Mouse (Mus musculus): ENCODE data around the gene Wdr54. TPM values are rescaled to one million over a fixed set of nuclear protein-coding genes. Genes with fewer than 3 reads are reported as not detected.
"Not testable (repeated sequence)": the region's sequence is repeated elsewhere in the genome, so short reads cannot be mapped to it uniquely, and the experiment has no call there.

Wdr54 gene
- polyA plus RNA-seq, 1 experiment from 2014 or later, result 20.8 TPM

GRCm38 (mm10) chr6:83172240-83172920, 16.2 kb upstream of the Wdr54 start:
- peak; percentile 82 for ATAC-seq (replicated peaks)
- 43% methylated on average over 9 of the region's 9 CpGs for WGBS
- H3K4me3 ChIP-seq, result peak overlapping the region; percentile 41
- peaks cover 52% of the 10 kb centered on the region for H3K4me1 ChIP-seq
- no peaks in the 10 kb centered on the region for H3K27me3 ChIP-seq (replicated peaks)
- no peaks in the 10 kb centered on the region for H3K9me3 ChIP-seq
- no peaks in the 10 kb centered on the region for H3K36me3 ChIP-seq (replicated peaks)
- peak overlapping the region; percentile 44 for H3K4me2 ChIP-seq
- peak overlapping the region; percentile 71 for H3K27ac ChIP-seq
- H3K9ac ChIP-seq, result peak overlapping the region; percentile 39

- peak overlapping the region; percentile 44 for H3K4me2 ChIP-seq
- 75% methylated on average over 5 of the region's 5 CpGs for WGBS
- no peak for ATAC-seq (replicated peaks)
- H3K4me3 ChIP-seq, result peak overlapping the region; percentile 41
- peak overlapping the region; percentile 8; the same call in 1 of the 2 replicates for H3K9ac ChIP-seq
- H3K36me3 ChIP-seq (replicated peaks), result no peaks in the 10 kb centered on the region
- no peaks in the 10 kb centered on the region for H3K9me3 ChIP-seq
- 0 out of 2 replicates have a peak overlapping the region, but pooled peaks have one; percentile 71 for H3K27ac ChIP-seq
- peaks cover 65% of the 10 kb centered on the region for H3K4me1 ChIP-seq
- no peaks in the 10 kb centered on the region for H3K27me3 ChIP-seq (replicated peaks)
Measured at GRCm38 (mm10) chr6:83171063-83171462, 14.9 kb upstream of the Wdr54 start.

- WGBS, result 81% methylated on average over 5 of the region's 5 CpGs
- Histone ChIP-seq H3K9ac (no peak overlapping the region; the same call in 1 of the 2 replicates), H3K9me3 (no peaks in the 10 kb centered on the region), H3K27me3 (replicated peaks) (no peaks in the 10 kb centered on the region), H3K4me3 (no peak overlapping the region), H3K4me2 (no peak overlapping the region), H3K36me3 (replicated peaks) (no peaks in the 10 kb centered on the region), H3K4me1 (peaks cover 69% of the 10 kb centered on the region), H3K27ac (no peak overlapping the region)
- no peak for ATAC-seq (replicated peaks)
Measured at GRCm38 (mm10) chr6:83169872-83170271, 13.7 kb upstream of the Wdr54 start.

GRCm38 (mm10) chr6:83166243-83166630, 10.0 kb upstream of the Wdr54 start:
- Histone ChIP-seq H3K9ac (peak overlapping the region; percentile 82), H3K4me3 (peak overlapping the region; percentile 65), H3K27ac (peak overlapping the region; percentile 94), H3K27me3 (replicated peaks) (peaks cover 18% of the 10 kb centered on the region), H3K4me1 (peaks cover 67% of the 10 kb centered on the region), H3K36me3 (replicated peaks) (no peaks in the 10 kb centered on the region), H3K9me3 (no peaks in the 10 kb centered on the region), H3K4me2 (peak overlapping the region; percentile 84)
- peak; percentile 51 for ATAC-seq (replicated peaks)
- under 1% methylated on average over 12 of the region's 12 CpGs for WGBS

- H3K36me3 ChIP-seq (replicated peaks), result no peaks in the 10 kb centered on the region
- peak; percentile 84 for ATAC-seq (replicated peaks)
- peak within 1 kb of the TSS; percentile 82 for H3K9ac ChIP-seq
- H3K4me3 ChIP-seq, result peak within 1 kb of the TSS; percentile 65
- H3K4me2 ChIP-seq, result peak within 1 kb of the TSS; percentile 84
- H3K27ac ChIP-seq, result peak within 1 kb of the TSS; percentile 94
- peaks cover 62% of the 10 kb centered on the region for H3K4me1 ChIP-seq
- H3K9me3 ChIP-seq, result no peaks in the 10 kb centered on the region
- H3K27me3 ChIP-seq (replicated peaks), result peaks cover 23% of the 10 kb centered on the region
- WGBS, result under 1% methylated on average over 57 of the region's 58 CpGs
Measured at GRCm38 (mm10) chr6:83165607-83166242, 9.5 kb upstream of the Wdr54 start, which contains the start of gene Dctn1. Dctn1 (plus strand) TSS chr6:83165920.

GRCm38 (mm10) chr6:83165026-83165606, 8.9 kb upstream of the Wdr54 start:
- WGBS, result 3% methylated on average over 6 of the region's 6 CpGs

GRCm38 (mm10) chr6:83162701-83163100, 6.5 kb upstream of the Wdr54 start:
- H3K27me3 ChIP-seq (replicated peaks), result peaks cover 32% of the 10 kb centered on the region
- H3K9me3 ChIP-seq, result no peaks in the 10 kb centered on the region
- H3K4me3 ChIP-seq, result peak overlapping the region; percentile 25
- H3K4me2 ChIP-seq, result peak overlapping the region; percentile 44
- no peaks in the 10 kb centered on the region for H3K36me3 ChIP-seq (replicated peaks)
- ATAC-seq (replicated peaks), result no peak
- peaks cover 38% of the 10 kb centered on the region for H3K4me1 ChIP-seq
- 2% methylated on average over 8 of the region's 8 CpGs for WGBS
- H3K27ac ChIP-seq, result no peak overlapping the region
- no peak overlapping the region for H3K9ac ChIP-seq

More at GRCm38 (mm10) chr6:83165026-83165606, 8.9 kb upstream of the Wdr54 start:
- Histone ChIP-seq H3K4me1 (peaks cover 56% of the 10 kb centered on the region), H3K4me2 (peak overlapping the region; percentile 84), H3K27me3 (replicated peaks) (peaks cover 29% of the 10 kb centered on the region), H3K36me3 (replicated peaks) (no peaks in the 10 kb centered on the region), H3K9me3 (no peaks in the 10 kb centered on the region), H3K9ac (peak overlapping the region; percentile 82), H3K27ac (peak overlapping the region; percentile 94), H3K4me3 (peak overlapping the region; percentile 65)
- peak; percentile 53 for ATAC-seq (replicated peaks)

GRCm38 (mm10) chr6:83161921-83162641, 5.9 kb upstream of the Wdr54 start:
- Histone ChIP-seq H3K36me3 (replicated peaks) (no peaks in the 10 kb centered on the region), H3K9ac (peak overlapping the region; percentile 2; the same call in 1 of the 2 replicates), H3K4me3 (peak overlapping the region; percentile 25), H3K4me2 (peak overlapping the region; percentile 44), H3K27ac (no peak overlapping the region), H3K27me3 (replicated peaks) (peaks cover 32% of the 10 kb centered on the region), H3K9me3 (no peaks in the 10 kb centered on the region), H3K4me1 (peaks cover 32% of the 10 kb centered on the region)
- ATAC-seq (replicated peaks), result no peak
- 1% methylated on average over 49 of the region's 49 CpGs for WGBS

- no peak overlapping the region for H3K27ac ChIP-seq
- H3K4me1 ChIP-seq, result peaks cover 31% of the 10 kb centered on the region
- no peaks in the 10 kb centered on the region for H3K36me3 ChIP-seq (replicated peaks)
- ATAC-seq (replicated peaks), result no peak
- 0 out of 2 replicates have a peak overlapping the region, but pooled peaks have one; percentile 2 for H3K9ac ChIP-seq
- H3K27me3 ChIP-seq (replicated peaks), result peaks cover 32% of the 10 kb centered on the region
- H3K9me3 ChIP-seq, result no peaks in the 10 kb centered on the region
- peak overlapping the region; percentile 25 for H3K4me3 ChIP-seq
- WGBS, result 8% methylated on average over 19 of the region's 19 CpGs
- H3K4me2 ChIP-seq, result peak overlapping the region; percentile 44
Measured at GRCm38 (mm10) chr6:83161442-83161841, 5.2 kb upstream of the Wdr54 start.

- 40% methylated on average over 3 of the region's 3 CpGs for WGBS
- H3K4me2 ChIP-seq, result not testable (repeated sequence)
Measured at GRCm38 (mm10) chr6:83159456-83159855, 3.3 kb upstream of the Wdr54 start.

GRCm38 (mm10) chr6:83155552-83156238, 502 bp downstream of the Wdr54 start:
- ATAC-seq (replicated peaks), result peak; percentile 62
- 7% methylated on average over 23 of the region's 23 CpGs for WGBS
- H3K36me3 ChIP-seq (replicated peaks), result no peaks in the 10 kb centered on the region; the same call in 1 of the 2 replicates
- peaks cover 24% of the 10 kb centered on the region for H3K4me1 ChIP-seq
- H3K27ac ChIP-seq, result peak overlapping the region; percentile 46; the same call in 1 of the 2 replicates
- peak overlapping the region; percentile 43 for H3K9ac ChIP-seq
- H3K4me3 ChIP-seq, result peak overlapping the region; percentile 59
- peaks cover 9% of the 10 kb centered on the region for H3K27me3 ChIP-seq (replicated peaks)
- no peaks in the 10 kb centered on the region for H3K9me3 ChIP-seq
- H3K4me2 ChIP-seq, result peak overlapping the region; percentile 66

More at GRCm38 (mm10) chr6:83159456-83159855, 3.3 kb upstream of the Wdr54 start:
- not testable (repeated sequence) for H3K9me3 ChIP-seq; H3K9ac ChIP-seq; H3K36me3 ChIP-seq (replicated peaks); H3K4me3 ChIP-seq; H3K27ac ChIP-seq; ATAC-seq (replicated peaks)
- Histone ChIP-seq H3K27me3 (replicated peaks) (peaks cover 32% of the 10 kb centered on the region), H3K4me1 (peaks cover 34% of the 10 kb centered on the region)

All from midbrain, embryonic 15.5 days (tissue).